Mouse (Mus musculus) heart, adult 9 months (tissue): ENCODE data around the gene Pias4.
A peak's percentile ranks its signal among the peaks of the same experiment; 100 is the strongest.
"Not testable (repeated sequence)": the region's sequence is repeated elsewhere in the genome, so short reads cannot be mapped to it uniquely, and the experiment has no call there.

Experiments
- DNase-seq, 2 experiments: peaks; one replicate each; pipeline ENCODE4 v3.0.0; 2022; ENCODE audit warnings: low spot score in 2 of 2

The Pias4 gene

GRCm38 (mm10) chr10:81191342-81191982 lies 23.7 kb upstream of the Pias4 start:
- peak; percentile 23 to 35 for DNase-seq

- DNase-seq: peak in 1 of 2 experiments; percentile 8
These were observed 23.2 kb upstream of the Pias4 start for GRCm38 (mm10) chr10:81190912-81191321.

- DNase-seq: no peak
These were observed 22.7 kb upstream of the Pias4 start for GRCm38 (mm10) chr10:81190236-81190911.

- DNase-seq: no peak
These were observed 22.1 kb upstream of the Pias4 start for GRCm38 (mm10) chr10:81189821-81190220.

GRCm38 (mm10) chr10:81187161-81187560 lies 19.4 kb upstream of the Pias4 start:
- DNase-seq: no peak

- no peak for DNase-seq
These were observed 17.0 kb upstream of the Pias4 start for GRCm38 (mm10) chr10:81184765-81185164.

- no peak for DNase-seq
These were observed 16.1 kb upstream of the Pias4 start, which contains the start of gene 4930442H23Rik for GRCm38 (mm10) chr10:81183805-81184204. TSS of gene 4930442H23Rik (minus strand) at chr10:81183849.

- DNase-seq: peak; percentile 98 to 99
These were observed 14.9 kb upstream of the Pias4 start, which contains the start of gene Dapk3 for GRCm38 (mm10) chr10:81182336-81183333. TSS of gene Dapk3 (plus strand) at chr10:81183005.

- DNase-seq: not testable (repeated sequence)
These were observed 14.1 kb upstream of the Pias4 start for GRCm38 (mm10) chr10:81181860-81182259.

- DNase-seq: no peak
These were observed 13.2 kb upstream of the Pias4 start for GRCm38 (mm10) chr10:81180946-81181345.

- no peak for DNase-seq
These were observed 12.0 kb upstream of the Pias4 start for GRCm38 (mm10) chr10:81179451-81180342.

GRCm38 (mm10) chr10:81178927-81179326 lies 11.2 kb upstream of the Pias4 start:
- no peak for DNase-seq

- DNase-seq: no peak
These were observed 10.4 kb upstream of the Pias4 start for GRCm38 (mm10) chr10:81177958-81178712.

- no peak for DNase-seq
These were observed 9.8 kb upstream of the Pias4 start for GRCm38 (mm10) chr10:81177491-81177925.

GRCm38 (mm10) chr10:81176466-81177271 lies 8.9 kb upstream of the Pias4 start, which contains the start of gene Eef2:
TSS of gene Eef2 (plus strand) at chr10:81176631.
- peak; percentile 98 to 99 for DNase-seq

GRCm38 (mm10) chr10:81175936-81176465 lies 8.3 kb upstream of the Pias4 start:
- no peak for DNase-seq

GRCm38 (mm10) chr10:81175345-81175701 lies 7.6 kb upstream of the Pias4 start:
- DNase-seq: not testable (repeated sequence)

- DNase-seq: peak; percentile 74 to 88
These were observed 7.1 kb upstream of the Pias4 start for GRCm38 (mm10) chr10:81174617-81175344.
